Mouse (Mus musculus): ENCODE data around the gene Smap2. TPM values are rescaled to one million over a fixed set of nuclear protein-coding genes. Genes with fewer than 3 reads are reported as not detected.

Smap2 gene
- total and polyA plus RNA-seq, 3 experiments: 26.7 to 49.6 (median 44.2) TPM

- Histone ChIP-seq H3K27me3 (ENCODE audit: control insufficient read depth, insufficient read depth, low read length) (no peaks in the 10 kb centered on the region), H3K79me2 (replicated peaks; ENCODE audit: control insufficient read depth, insufficient read depth, low read length) (no peaks in the 10 kb centered on the region; the same call in 1 of the 2 replicates), H3K9ac (ENCODE audit: low read depth, low read length) (peak within 1 kb of the TSS; percentile 89), H3K27ac (peak within 1 kb of the TSS; percentile 92), H3K4me1 (ENCODE audit: control insufficient read depth, insufficient read depth, low read length) (peaks cover 1% of the 10 kb centered on the region), H3K4me3 (peak within 1 kb of the TSS; percentile 82), H3K36me3 (ENCODE audit: control insufficient read depth, insufficient read depth, low read length) (no peaks in the 10 kb centered on the region; the same call in 1 of the 2 replicates)
- TF ChIP-seq EP300 (IDR thresholded peaks at IDR 0.05; ENCODE audit: insufficient read depth, low read depth, low read length): 0 out of 2 replicates have a peak, but pooled peaks have one; percentile 51
- TF ChIP-seq CTCF (IDR thresholded peaks at IDR 0.05): no peak
- TF ChIP-seq POLR2A (IDR thresholded peaks at IDR 0.05; ENCODE audit: insufficient read depth, low read depth, low read length): peak; percentile 93
- WGBS: under 1% methylated on average over 60 of the region's 60 CpGs
- peak; percentile 93 to 94 for DNase-seq
- intact Hi-C loops (cut with DNase I): loop anchor here (1.0 kb wide), 1 partner anchor 26 kb away; the partner anchor contains the start of gene Exo5
These were observed 65.5 kb downstream of the Smap2 start, which contains the start of gene Zfp69 for GRCm38 (mm10) chr4:120951428-120951973. Gene Zfp69, minus strand, starts transcription at chr4:120951699.

- H3K4me1 ChIP-seq (ENCODE audit: control insufficient read depth, insufficient read depth, low read length): peaks cover 1% of the 10 kb centered on the region
- no peak for DNase-seq
- intact Hi-C loops (cut with DNase I): loop anchor here (1.0 kb wide), 1 partner anchor 26 kb away; the partner anchor contains the start of gene Exo5
- no peaks in the 10 kb centered on the region for H3K27me3 ChIP-seq (ENCODE audit: control insufficient read depth, insufficient read depth, low read length)
- H3K4me3 ChIP-seq: peak overlapping the region; percentile 82
- H3K9ac ChIP-seq (ENCODE audit: low read depth, low read length): peak overlapping the region; percentile 89
- peak overlapping the region; percentile 92 for H3K27ac ChIP-seq
- TF ChIP-seq CTCF (IDR thresholded peaks at IDR 0.05): no peak
- no peak for TF ChIP-seq EP300 (IDR thresholded peaks at IDR 0.05; ENCODE audit: insufficient read depth, low read depth, low read length)
- no peak for TF ChIP-seq POLR2A (IDR thresholded peaks at IDR 0.05; ENCODE audit: insufficient read depth, low read depth, low read length)
- no peaks in the 10 kb centered on the region; the same call in 1 of the 2 replicates for H3K36me3 ChIP-seq (ENCODE audit: control insufficient read depth, insufficient read depth, low read length)
- 1% methylated on average over 20 of the region's 20 CpGs for WGBS
- H3K79me2 ChIP-seq (replicated peaks; ENCODE audit: control insufficient read depth, insufficient read depth, low read length): no peaks in the 10 kb centered on the region; the same call in 1 of the 2 replicates
These were observed 66.2 kb downstream of the Smap2 start for GRCm38 (mm10) chr4:120950763-120951427.

GRCm38 (mm10) chr4:120948938-120949337, 68.1 kb downstream of the Smap2 start:
- 55% methylated on average over 3 of the region's 3 CpGs for WGBS
- Histone ChIP-seq H3K9ac (ENCODE audit: low read depth, low read length) (peak overlapping the region; percentile 58), H3K36me3 (ENCODE audit: control insufficient read depth, insufficient read depth, low read length) (no peaks in the 10 kb centered on the region; the same call in 1 of the 2 replicates), H3K4me1 (ENCODE audit: control insufficient read depth, insufficient read depth, low read length) (peaks cover 1% of the 10 kb centered on the region), H3K4me3 (peak overlapping the region; percentile 14), H3K27ac (peak overlapping the region; percentile 64), H3K27me3 (ENCODE audit: control insufficient read depth, insufficient read depth, low read length) (no peaks in the 10 kb centered on the region), H3K79me2 (replicated peaks; ENCODE audit: control insufficient read depth, insufficient read depth, low read length) (no peaks in the 10 kb centered on the region; the same call in 1 of the 2 replicates)
- TF ChIP-seq POLR2A (IDR thresholded peaks at IDR 0.05; ENCODE audit: insufficient read depth, low read depth, low read length): peak; percentile 43; the same call in 1 of the 2 replicates
- no peak for TF ChIP-seq CTCF (IDR thresholded peaks at IDR 0.05)
- 0 out of 2 replicates have a peak, but pooled peaks have one; percentile 51 for TF ChIP-seq EP300 (IDR thresholded peaks at IDR 0.05; ENCODE audit: insufficient read depth, low read depth, low read length)
- intact Hi-C loops (cut with DNase I): no loop called here
- DNase-seq: peak; percentile 36 to 50

- Histone ChIP-seq H3K4me1 (ENCODE audit: control insufficient read depth, insufficient read depth, low read length) (no peaks in the 10 kb centered on the region), H3K27me3 (ENCODE audit: control insufficient read depth, insufficient read depth, low read length) (no peaks in the 10 kb centered on the region), H3K79me2 (replicated peaks; ENCODE audit: control insufficient read depth, insufficient read depth, low read length) (no peaks in the 10 kb centered on the region), H3K9ac (ENCODE audit: low read depth, low read length) (no peak overlapping the region), H3K27ac (no peak overlapping the region), H3K36me3 (ENCODE audit: control insufficient read depth, insufficient read depth, low read length) (no peaks in the 10 kb centered on the region), H3K4me3 (no peak overlapping the region)
- 68% methylated on average over 3 of the region's 3 CpGs for WGBS
- TF ChIP-seq EP300 (IDR thresholded peaks at IDR 0.05; ENCODE audit: insufficient read depth, low read depth, low read length) (no peak), POLR2A (IDR thresholded peaks at IDR 0.05; ENCODE audit: insufficient read depth, low read depth, low read length) (no peak), CTCF (IDR thresholded peaks at IDR 0.05) (no peak)
- no peak for DNase-seq
- intact Hi-C loops (cut with DNase I): no loop called here
These were observed 82.0 kb downstream of the Smap2 start for GRCm38 (mm10) chr4:120935006-120935405.

- WGBS: 97% methylated on average over 18 of the region's 18 CpGs
- Histone ChIP-seq H3K4me3 (no peak overlapping the region), H3K79me2 (replicated peaks; ENCODE audit: control insufficient read depth, insufficient read depth, low read length) (no peaks in the 10 kb centered on the region), H3K27ac (no peak overlapping the region), H3K27me3 (ENCODE audit: control insufficient read depth, insufficient read depth, low read length) (no peaks in the 10 kb centered on the region), H3K9ac (ENCODE audit: low read depth, low read length) (no peak overlapping the region), H3K36me3 (ENCODE audit: control insufficient read depth, insufficient read depth, low read length) (no peaks in the 10 kb centered on the region), H3K4me1 (ENCODE audit: control insufficient read depth, insufficient read depth, low read length) (no peaks in the 10 kb centered on the region)
- TF ChIP-seq CTCF (IDR thresholded peaks at IDR 0.05) (no peak), POLR2A (IDR thresholded peaks at IDR 0.05; ENCODE audit: insufficient read depth, low read depth, low read length) (no peak), EP300 (IDR thresholded peaks at IDR 0.05; ENCODE audit: insufficient read depth, low read depth, low read length) (no peak)
- no peak for DNase-seq
- intact Hi-C loops (cut with DNase I): no loop called here
These were observed 86.3 kb downstream of the Smap2 start for GRCm38 (mm10) chr4:120930736-120931135.

Measured in heart, adult 2 months (tissue).